Mouse (Mus musculus) 416B (cell line): Measurements from ENCODE around the gene Gipc3.
A peak's percentile ranks its signal among the peaks of the same experiment; 100 is the strongest.

ENCODE experiments used
- DNase-seq: peaks from one replicate; pipeline ENCODE4 v3.0.0; 2011; ENCODE audit warnings: low read depth

The Gipc3 gene

DNA sequence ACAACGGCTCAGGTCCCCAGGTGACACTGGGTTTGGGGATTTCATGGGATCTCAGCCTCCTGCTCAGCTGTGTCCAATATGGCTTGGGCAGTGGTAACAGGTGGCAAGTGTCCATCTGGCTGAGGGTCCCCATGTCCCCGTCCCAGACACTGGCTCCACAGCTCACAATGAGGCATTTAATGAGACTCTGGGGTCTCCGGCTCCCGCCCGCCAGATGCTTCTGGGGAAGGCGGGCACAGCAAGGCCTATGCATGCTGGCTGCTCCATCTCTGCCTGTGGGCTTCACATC, 24.1 kb upstream of the Gipc3 start:
- no peak for DNase-seq

DNA sequence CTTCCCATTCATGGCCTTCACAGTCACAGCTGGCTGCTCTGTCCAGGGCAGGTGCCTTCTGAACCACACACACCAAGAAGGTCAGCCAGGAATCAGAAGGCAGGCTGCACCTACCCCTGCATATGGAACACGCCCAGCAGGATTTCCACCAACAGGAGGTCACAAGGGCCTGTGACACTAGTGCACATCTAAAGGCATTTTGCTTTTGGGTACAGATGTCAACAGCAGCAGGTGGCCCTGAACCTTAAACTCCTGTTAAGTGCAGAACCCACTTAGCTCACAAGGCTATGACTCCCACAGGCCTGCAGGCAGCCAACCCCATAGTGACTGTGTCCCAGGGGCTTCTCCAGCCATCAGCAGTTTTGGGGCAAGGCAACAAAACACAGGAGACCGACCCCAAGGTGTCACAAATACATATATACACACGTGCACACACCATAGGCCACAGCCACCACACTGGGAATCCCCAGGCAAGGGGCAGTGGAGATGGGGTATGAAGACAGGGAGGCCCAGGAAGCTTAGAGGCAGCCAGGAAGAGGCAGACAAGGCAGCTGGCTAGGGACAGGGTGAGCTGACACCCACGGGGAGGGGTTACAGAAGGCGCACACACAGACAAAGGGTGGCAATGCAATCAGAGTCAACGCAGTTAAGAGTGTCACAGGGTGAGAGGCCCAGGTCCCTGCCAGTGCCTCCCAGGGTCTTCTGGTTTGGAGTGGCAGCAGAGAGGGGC, 23.6 kb upstream of the Gipc3 start:
- DNase-seq: peak; percentile 26

DNA sequence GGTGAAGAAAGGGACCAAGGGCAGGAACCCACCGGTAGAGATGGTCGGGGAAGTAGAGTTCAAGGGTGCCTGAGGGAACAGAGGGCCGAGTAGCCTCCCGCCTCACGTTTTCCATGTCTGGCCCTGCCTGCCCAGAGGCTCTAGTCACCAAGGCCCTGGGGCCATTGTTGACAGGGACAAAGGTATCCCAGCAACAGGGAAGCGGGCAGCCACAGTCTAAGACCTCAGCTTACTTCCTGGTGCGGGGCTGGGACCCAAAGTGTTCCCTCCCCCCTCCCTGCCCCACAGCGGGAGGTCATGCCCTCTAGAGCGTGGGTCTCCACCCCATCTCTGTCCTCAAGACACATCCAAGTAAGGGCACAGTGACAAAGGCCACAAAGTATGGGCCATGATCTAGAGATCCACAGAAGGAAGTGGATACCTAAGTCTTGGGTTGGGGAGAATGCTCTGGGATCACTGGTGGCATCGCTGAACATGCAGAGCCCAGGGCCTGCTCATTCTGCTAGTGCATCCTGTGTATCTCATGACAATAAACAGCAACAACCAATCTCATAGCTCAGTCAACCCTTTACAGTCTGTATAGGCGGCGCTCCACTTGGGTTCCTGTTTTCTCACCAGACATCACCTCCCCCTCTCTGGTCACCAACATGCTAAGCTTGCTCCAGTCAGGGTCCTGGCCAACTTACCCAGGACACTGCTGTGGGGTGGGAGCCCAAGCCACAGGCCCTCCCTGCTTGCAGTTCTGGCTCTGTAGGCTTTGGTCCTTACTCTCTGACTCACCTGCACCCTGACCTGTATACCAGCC, 22.8 kb upstream of the Gipc3 start, which contains the start of gene 4930404N11Rik:
Gene 4930404N11Rik, minus strand, starts transcription at position 145 of the 805 bp plus-strand sequence.
- peak; percentile 59 for DNase-seq

DNA sequence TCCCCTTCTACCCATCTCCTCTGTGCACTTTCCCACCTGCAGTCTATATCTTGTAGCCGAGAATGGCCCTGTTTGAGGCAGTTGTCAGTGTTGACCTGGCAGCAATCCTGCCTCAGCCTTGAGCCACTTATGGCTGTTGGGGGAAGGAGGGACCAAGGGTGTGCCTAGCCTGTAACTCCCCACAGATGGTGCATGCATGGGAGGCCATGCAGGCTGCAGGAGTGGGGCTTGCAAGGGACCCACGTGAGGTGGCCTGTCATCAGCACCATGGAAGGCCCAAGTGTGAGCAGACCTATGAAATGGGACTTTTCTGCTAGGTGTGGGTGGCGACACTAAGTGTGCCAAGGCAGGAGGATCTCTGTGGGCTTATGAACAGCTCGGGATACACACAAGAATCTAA, 22.0 kb upstream of the Gipc3 start:
- DNase-seq: peak; percentile 21

DNA sequence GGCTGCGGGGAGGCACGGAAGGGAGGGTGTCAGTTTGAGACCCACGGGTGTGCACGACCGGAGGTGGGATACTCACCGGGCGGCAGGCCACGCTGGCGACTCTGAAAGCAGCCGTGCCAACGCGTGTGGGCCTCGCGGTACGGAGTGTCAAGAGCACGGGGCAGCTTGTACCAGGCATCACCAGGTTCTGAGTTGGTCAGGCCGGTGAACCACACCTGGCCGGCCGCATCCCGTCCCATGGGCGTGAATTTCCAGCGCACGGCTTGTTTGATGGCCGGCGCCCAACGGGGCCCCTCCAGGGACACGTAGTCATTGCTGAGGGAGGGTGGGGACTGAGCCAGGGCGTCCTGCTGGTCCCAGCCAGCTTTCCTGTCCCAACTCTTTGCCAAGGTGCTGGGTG, 21.6 kb upstream of the Gipc3 start:
- DNase-seq: no peak

DNA sequence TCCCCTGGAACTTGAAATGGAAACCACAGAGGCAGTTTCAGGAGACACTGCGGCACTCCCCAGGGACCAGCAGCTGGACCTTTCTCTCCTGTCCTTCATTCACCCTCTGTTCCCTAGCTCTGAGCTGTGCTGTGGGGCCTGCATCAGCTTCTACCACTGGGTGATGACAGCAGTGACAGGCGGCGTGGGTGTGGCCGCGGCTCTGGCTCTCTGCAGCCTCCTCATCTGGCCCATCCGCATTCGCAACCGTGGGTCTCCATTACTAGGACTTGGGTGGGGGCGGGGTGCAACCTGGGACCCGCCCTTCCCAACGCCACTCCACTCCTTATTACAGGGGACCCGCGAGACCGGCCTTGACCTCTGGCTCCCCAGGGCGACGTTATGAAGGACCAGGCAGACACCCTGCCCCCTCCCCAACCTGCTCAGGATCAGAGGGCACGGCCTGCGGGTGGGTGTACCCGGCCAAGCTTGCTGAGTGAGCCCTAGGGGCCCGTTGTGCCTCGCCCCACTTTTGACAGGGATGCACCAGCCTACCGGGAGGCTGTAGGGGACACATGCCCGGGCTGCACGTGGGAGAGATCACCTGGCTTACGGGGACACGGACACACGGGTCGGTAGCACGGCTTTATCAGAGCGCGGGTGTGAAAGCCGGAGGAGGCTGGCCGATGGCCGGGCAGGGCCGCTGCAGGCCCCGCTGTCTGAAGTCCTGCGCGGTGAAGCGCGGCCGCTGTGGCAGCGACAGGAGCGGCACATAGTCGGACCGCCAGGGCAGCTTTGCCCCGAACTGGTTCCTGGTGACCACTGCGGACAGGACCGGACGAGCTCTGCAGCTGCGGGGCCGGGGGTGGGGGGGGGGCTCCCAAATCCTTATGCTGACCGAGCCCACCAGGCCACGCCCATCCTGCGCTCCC, 20.6 kb upstream of the Gipc3 start:
- no peak for DNase-seq

DNA sequence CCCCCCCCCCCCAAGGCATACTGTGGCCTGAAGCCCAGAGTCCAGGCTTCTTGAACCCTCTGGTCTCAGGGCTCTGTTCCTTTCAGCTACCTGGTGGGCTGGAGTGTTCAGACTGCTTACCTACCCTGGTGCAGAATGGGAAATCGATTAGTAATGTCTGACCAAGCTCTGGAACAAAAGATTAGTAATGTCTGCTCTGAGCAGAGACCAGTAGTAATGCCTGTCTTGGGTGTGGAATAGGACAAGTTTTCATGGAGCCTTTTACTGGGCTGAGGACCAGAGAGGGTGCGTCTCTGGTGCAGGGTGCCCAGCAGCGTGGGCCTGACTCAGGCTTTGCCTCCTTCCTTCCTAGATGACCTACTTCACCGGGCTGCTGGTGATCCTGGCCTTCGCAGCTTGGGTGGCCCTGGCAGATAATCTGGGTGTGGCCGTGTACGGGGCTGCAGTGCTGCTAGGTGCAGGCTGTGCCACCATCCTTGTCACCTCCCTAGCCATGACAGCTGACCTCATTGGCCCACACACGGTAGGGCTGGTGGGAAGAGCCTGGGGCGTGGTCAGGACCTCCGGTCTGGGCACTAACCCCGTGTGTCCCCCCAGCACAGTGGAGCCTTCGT, 19.4 kb upstream of the Gipc3 start:
- DNase-seq: peak; percentile 22

DNA sequence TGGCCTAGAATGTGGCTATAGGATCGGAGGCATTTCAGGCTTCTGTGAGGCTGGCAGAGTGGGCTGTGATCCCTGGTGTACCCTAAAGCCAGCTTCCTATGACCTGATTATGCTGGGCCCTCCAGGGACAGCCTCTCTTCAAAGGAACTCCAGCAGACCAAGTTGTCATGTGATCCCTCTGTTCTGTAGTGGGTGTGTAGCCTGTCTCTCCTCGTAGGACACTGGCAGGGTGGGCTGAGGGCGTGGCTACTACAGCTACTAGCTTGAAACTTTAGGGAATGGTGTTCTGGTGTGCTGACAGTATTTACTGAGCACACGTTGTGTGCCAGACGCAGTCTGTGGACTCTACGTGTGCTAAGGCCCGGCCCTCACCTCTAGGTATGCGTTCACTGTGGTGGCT, 17.7 kb upstream of the Gipc3 start:
- DNase-seq: no peak

DNA sequence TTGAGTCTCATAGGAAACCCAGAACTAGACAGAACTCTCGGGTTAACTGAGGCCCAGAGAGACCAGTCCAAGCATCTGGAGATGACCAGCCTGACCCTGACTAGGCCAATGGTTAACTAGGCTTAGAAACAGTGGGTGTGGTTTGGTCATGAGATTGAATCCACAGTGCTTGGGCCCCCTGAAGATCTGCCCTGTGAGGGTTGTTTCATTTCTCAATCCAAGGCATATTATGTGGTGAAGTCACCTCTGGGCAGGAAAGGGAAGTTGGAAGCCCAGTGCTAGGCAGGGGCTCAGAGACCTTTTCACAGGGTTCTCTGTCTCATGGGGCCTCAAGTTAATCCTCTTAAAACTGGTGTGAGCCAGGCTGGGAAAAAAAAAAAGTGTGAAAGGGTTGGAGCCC, 15.8 kb upstream of the Gipc3 start:
- DNase-seq: peak; percentile 72

DNA sequence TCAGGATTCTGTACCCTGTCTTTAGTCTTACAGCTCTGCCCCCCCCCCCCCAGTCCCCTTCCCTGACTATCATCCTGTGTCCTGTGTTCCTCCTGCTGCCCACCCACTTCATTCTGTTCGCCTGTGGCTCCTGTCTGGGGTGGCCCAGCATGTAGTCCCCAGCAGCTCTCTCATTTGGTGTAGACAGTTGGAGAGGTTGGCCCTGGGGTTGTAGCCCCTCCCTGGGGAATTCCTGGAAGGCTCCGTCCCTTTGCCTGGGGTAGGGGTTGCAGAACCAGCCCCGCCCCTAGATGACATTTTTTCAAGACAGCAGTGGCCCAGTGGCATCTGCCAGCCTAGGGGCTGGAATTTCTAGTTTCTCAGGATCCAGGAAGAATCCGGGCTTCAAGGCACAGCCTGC, 15.1 kb upstream of the Gipc3 start:
- DNase-seq: no peak

DNA sequence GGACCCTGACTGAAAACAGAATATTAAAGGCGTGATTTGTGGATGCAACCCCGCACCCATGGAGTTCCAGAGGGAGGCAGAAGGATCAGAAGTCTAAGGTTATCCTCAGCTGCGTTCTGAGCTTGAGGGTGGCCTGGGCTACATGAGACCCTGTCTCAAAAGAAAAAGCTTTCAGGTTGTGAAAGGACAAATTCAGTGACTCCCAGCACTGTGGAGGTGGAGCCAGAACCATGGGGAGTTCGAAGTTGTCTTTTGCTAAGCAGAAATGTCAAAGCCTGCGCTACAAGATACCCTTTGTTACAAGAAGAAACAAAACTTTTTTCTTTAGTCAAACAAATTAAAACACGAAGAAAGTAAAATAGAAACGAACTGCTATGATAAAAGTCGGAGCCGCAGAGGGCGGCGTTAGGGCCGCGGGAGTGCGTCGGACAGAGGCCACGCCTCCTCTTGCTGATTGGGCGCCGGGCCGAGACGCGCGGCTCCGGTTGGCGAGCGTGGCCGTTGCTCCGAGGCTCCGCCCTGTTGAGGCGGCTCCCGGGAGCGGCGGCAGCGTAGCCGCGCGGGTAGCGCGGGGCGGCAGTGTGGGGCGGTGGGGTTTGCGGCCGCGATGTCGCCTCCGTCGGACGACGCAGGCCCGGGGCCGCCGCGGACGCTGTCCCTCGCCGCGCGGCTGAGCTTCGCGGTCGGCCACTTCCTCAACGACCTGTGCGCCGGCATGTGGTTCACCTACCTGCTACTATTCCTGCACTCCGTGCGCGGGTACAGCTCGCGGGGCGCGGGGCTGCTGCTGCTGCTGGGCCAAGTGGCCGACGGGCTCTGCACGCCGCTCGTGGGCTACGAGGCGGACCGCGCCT, 14.2 kb upstream of the Gipc3 start, which contains the start of gene Mfsd12:
Gene Mfsd12, plus strand, starts transcription at position 501 of the 854 bp plus-strand sequence.
- DNase-seq: peak; percentile 84

DNA sequence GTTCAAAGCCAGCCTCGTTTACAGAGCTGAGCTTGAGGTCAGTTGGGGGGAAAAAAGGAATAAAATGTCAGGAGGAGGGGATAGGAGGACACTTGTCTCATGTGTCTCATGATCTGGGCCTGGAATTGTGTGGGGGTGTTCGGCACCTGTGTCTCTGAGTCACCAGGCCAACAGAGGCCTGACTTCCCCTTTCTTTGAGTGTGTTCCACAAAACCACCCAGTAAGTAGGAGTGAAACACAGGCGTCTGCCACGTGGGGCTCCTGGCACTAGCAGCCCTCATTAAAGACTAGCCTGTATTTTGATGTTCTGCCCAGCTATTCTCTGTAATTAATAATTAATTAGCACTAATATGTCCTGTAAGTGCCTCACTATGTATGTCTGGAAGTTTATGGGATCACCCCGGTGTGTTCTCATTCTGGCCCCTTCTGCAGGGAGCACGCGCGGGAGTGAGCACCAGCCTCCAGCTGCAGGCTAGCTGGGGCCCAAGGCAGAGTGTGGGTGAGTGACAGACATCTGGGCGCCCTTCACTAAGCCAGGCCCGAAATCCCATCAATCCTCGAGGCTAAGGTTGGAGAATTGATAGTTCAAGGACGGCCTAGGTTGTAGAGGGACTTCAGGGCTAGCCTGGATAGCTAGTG, 13.4 kb upstream of the Gipc3 start:
- DNase-seq: peak; percentile 89

DNA sequence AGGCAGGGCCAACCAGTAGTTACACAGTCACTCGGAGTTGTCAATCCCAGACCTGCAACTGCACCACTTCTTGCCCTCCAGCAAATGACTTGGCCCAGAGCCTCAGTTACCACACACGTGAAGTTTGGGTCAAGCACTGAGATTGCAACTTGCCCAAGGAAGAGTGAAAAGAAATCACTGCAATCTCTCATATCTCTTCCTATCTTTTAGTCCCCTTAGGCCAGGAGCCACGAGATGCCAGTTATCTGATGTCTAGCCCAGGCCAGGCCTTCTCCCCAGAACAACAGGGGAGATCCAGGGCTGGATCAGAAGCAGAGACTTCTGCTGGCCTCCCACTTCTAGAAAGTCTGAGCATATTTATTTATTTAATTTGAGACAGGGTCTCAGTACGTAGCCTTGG, 12.5 kb upstream of the Gipc3 start:
- DNase-seq: no peak

DNA sequence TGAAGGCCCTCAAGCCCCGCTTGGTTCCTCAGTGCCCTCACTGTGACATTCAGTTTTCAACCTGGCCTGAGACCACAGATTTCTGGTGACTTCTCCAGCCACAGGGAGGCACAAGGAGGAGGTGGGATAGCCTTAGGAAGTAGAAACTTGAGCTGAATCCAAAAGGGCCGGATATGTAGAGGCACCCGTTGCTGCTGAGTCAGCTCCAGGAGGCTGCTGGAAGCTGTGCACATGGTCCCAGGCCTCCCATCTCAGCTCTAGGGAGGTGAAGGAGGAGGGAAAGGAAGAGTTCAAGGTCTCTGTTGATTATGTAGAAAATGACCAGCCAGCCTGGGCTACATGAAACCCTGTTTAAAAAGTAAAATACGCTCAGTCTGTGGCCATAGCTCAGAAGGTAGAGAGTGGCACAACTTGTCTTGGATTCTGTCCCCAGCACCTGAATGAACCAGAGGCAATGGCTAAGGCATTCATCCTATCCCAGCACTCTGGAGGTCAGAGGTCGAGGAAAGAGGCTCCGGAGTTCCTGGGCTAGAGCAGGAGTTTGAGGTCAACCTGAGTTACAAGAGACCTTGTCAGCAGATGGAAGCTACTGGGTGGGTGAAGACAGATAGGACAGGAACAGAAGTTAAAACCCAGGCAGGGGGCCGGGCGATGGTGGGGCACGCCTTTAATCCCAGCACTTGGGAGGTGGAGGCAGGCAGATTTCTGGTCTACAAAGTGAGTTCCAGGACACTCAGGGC, 11.8 kb upstream of the Gipc3 start:
- DNase-seq: peak; percentile 67

DNA sequence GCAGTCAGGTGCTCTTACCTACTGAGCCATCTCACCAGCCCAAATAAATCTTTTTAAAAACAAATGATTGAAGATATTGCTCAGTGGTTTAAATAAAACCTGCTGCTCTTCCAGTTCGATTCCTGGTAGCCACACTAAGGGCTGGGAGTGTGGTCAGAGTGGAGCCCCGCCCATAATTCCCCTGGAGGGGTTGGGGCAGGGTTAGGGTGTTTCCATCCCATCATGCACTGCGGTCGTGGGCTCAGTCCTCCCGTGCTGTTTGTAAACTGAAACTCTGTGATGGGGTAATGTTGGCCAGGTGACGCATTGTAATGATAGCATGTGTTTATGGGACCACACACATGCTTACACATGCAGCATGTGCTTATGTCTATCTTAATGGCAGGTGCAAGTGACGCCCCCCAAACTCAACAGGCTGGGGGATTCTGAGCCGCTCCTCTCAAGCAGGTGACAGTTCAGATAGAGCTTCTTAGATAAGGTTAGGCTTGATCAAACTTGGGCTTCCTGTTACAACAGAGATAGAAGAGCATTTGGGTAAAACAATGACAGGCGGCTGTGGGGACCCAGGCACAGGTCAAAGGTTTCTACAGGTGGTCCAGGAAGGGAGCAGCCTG, 8.7 kb upstream of the Gipc3 start:
- DNase-seq: peak; percentile 85

DNA sequence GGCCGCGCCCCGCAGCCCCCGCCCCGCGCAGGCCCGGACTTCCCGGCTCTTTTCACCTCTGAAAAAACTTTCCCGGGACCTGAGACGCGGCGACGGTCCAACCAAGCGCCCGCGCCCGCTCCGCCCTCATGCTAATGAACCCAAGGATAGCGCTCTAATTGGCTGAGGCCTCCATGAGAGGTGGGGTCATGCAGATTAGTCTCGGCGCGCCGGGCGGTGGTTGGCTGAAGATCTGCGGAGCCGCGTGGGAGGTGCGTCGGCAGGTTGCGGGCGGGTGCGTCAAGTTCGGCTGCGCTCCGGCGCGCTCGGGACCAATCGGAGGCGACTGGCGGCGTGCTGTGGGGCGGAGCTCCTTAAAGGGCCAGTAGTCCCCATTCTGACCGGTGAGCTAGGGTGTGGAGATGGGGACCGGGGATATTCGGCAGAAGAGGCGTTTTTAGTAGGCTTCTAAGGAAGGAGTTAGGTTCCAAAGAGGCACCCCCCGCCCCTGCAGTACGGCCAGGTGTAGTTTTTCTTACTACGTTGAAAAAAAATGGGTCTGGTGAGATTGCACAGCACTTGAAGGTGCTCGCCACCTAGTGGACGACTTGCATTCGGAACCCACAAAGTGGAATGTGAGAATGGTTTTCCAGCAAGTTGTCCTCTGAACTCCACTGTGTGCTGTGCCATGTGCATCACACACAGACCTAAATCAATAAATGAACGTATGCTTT, 7.4 kb upstream of the Gipc3 start, which contains the start of gene Hmg20b:
Gene Hmg20b, minus strand, starts transcription at position 130 of the 713 bp plus-strand sequence.
- DNase-seq: peak; percentile 99

DNA sequence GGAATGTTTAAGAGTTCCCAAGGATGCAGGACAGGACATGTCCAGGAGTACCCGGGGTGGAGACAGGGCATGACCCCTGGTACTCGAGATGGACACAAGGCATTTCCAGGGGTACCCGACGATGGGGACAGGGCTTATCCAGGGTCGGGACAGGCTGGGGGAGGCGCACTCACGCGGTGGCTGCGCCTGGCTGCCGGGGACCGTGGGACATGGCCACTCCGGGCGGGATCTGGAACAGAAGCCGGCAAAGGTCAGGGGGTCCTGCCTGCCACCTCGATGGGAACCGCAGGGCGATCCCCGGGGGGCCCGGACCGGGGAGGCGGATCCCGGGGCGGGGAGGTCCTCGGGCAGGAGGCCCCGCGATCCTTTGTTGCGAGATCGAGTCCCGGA, 6.9 kb upstream of the Gipc3 start:
- DNase-seq: no peak

DNA sequence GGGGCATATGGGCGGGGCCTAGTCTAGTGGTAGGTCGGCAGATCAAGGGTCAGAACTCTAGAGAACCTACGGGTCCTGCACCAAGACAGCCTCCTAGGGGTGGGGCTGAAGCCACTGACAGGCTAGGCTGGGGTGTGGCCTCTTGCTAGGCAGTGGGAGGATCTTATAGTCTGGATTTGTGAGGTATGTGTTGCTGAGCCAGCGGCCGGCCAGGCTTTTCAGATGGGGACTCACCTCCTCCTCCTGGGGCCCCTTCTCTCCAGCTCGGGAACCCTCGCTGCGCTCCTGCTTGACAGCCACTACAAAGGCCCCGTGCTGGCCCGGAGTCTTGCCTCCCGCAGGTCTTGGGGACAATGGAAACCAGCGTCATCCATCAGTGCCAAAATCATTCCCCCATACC, 6.1 kb upstream of the Gipc3 start:
- peak; percentile 82 for DNase-seq
